Mouse (Mus musculus): ENCODE measurements at regions not wholly inside any gene's neighbourhood (a gene's known extent, or its start where the extent isn't known, plus 50 kb on each side); places are given as distances from the start of the nearest gene placed in this dataset.

DNA sequence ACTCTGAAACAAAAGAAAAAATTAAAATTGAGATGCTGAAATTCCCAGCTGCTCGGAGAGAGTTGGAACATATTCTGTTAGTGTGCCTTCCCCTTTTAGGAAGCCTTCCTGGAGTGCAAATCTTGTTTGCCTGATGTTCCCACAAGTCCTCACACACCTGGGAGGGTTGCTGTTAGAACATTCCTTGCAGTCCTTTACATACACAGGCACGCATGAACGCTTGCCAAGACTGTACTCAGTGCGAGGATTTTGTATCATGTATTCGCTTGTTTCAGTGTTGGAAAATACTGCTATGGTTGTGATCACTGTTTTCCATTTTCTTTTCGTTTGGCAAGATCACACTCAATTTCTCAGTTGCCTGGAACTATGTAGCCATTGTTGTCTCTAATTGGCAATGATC is 770.5 kb downstream of the Tmem114 start:
- DNase-seq (ENCODE audit: extremely low spot score, low read depth, low spot score), result no peak

GRCm38 (mm10) chr16:7649771-7650170 is 775.2 kb downstream of the Tmem114 start:
- no peak for DNase-seq (ENCODE audit: extremely low spot score, low read depth, low spot score)

GRCm38 (mm10) chr16:7647275-7647926 is 777.5 kb downstream of the Tmem114 start:
- no peak for DNase-seq (ENCODE audit: extremely low spot score, low read depth, low spot score)

- no peak for DNase-seq (ENCODE audit: extremely low spot score, low read depth, low spot score)
Observed at GRCm38 (mm10) chr16:7644363-7644762, 780.6 kb downstream of the Tmem114 start.

GRCm38 (mm10) chr16:7638955-7639755 is 785.8 kb downstream of the Tmem114 start:
- DNase-seq (ENCODE audit: extremely low spot score, low read depth, low spot score), result no peak

DNA sequence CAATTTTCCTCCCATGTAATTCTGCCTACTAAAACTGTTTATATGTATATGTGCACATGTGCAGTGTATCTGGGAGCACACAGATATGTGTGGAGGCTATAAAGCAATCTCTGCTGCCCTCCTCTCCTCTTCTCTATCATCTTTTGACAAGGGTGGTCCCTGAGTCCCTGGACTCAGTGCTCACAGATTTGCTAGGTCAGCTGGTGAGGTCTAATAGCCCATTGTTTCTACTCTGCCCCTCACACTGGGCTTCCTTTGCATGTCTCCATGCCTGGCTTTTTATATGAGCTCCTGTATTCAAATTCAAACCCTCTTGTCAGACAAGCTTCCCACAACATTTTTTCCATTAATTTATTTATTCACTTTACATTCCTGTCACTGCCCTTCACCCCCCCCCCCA is 786.9 kb downstream of the Tmem114 start:
- no peak for DNase-seq (ENCODE audit: extremely low spot score, low read depth, low spot score)

DNA sequence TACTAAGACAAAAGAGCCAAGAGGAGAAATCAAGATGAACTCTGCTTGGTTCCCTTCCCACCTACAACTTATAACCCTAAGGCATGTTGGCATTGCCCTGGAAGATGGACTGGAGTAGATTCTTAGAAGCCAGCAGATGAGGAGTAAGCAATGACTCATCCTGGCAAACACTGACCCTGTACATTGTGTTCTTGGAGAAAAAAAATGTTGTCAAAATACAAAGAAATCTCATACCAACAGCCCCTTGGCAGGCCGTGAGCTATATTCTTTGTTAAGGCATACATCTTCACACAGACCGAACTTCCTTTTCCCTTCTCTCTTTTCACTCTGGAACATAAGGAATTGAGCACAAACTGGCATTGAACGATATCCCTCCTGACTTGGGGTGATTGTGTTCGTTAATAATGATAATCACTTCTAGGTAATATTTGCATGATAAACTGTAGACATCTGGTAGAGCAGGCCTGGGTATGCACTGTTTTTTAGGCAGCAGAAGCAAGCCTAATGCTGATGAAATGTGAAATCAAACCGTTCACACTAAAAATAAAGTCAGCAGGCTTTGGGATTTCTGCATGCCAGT is 787.7 kb downstream of the Tmem114 start:
- no peak for DNase-seq (ENCODE audit: extremely low spot score, low read depth, low spot score)

- DNase-seq (ENCODE audit: extremely low spot score, low read depth, low spot score), result no peak
Observed at GRCm38 (mm10) chr16:7636326-7636725, 788.6 kb downstream of the Tmem114 start.

DNA sequence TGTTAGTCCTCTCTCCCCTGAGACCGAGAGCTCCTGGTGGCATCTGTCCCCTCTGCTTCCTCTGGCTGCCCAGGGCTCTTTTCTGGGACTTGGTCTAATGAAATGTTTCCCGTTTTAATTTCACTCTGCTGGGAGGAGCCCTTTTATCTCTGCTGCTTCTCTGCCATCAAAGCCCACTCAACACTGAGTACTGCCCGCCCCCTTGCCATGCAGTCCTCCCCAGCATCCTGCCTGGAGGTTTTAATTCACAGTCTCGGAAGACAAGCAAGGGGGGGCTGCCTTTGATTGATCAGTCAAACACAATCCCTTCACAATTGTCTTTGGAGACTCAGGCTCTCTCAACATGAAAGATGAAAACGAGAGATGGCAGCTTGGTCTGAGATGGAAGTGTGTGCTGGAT is 792.5 kb downstream of the Tmem114 start:
- DNase-seq (ENCODE audit: extremely low spot score, low read depth, low spot score), result no peak

GRCm38 (mm10) chr16:7628351-7628750 is 796.6 kb downstream of the Tmem114 start:
- no peak for DNase-seq (ENCODE audit: extremely low spot score, low read depth, low spot score)

- DNase-seq (ENCODE audit: extremely low spot score, low read depth, low spot score), result no peak
Observed at GRCm38 (mm10) chr16:7606602-7607001, 818.3 kb downstream of the Tmem114 start.

DNA sequence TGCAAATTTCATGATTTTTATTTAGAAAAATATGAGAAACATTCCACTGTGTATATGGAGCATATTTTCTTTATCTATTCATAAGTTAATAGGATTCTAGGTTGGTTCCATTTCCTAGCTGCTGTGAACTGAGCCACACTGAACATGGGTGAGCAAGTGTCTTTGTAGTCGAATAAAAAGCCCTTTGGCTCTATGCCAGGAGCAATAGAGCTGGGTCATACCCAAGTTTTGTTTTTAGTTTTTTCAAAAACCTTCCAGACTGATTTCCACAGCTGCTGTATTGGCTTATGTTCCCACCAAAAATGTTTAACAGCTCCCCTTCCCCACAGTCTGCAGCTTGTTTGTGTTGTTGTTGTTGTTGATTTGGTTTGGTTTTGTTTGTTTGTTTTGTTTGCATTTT is 822.5 kb downstream of the Tmem114 start:
- DNase-seq (ENCODE audit: extremely low spot score, low read depth, low spot score), result no peak

DNA sequence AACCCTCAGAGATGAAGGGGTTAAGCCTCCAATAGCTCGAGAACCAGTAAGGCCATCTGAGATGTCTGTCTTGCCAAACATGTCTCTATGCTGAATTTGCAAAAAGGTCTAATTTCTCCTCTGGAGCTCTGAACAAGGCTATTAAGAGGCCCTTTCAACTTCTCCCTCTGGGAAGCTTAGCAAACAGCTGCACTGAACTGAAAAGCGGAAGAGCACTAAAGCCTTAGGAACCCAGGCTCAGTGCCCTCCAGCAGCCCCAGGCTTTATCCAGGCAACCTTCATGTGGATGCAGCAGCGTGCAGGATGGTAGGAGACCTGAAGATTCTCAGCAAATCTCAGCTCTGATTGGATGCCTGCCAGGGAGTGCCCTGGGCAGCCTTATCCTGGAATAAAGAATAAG is 850.1 kb downstream of the Tmem114 start:
- DNase-seq (ENCODE audit: extremely low spot score, low read depth, low spot score), result no peak

- no peak for DNase-seq (ENCODE audit: extremely low spot score, low read depth, low spot score)
Observed at GRCm38 (mm10) chr16:7560841-7561240, 864.1 kb downstream of the Tmem114 start.

DNA sequence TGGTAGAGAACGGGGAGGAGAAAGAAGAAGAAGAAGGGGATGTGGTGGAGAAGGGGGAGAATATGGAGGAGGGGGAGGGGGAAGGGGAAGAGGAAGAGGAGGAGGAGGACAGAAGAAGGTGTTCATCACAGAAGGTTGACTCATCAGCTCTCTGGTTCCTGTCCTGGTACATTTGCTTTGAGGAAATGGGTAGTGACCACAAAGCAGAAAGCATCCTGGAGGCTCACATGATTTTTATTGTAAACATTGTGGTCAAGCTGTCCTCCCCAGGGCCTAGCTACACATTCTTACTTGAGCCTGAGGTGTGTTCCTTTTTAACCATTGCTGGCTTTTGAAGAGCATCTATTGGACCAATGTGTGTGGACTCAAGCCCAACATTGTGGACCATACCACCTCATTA is 865.8 kb downstream of the Tmem114 start:
- DNase-seq (ENCODE audit: extremely low spot score, low read depth, low spot score), result no peak

- no peak for DNase-seq (ENCODE audit: extremely low spot score, low read depth, low spot score)
Observed at GRCm38 (mm10) chr16:7558637-7559036, 866.3 kb downstream of the Tmem114 start.

- no peak for DNase-seq (ENCODE audit: extremely low spot score, low read depth, low spot score)
Observed at GRCm38 (mm10) chr16:7555911-7556310, 869.0 kb downstream of the Tmem114 start.

GRCm38 (mm10) chr16:7549568-7549967 is 875.4 kb downstream of the Tmem114 start:
- no peak for DNase-seq (ENCODE audit: extremely low spot score, low read depth, low spot score)

- DNase-seq (ENCODE audit: extremely low spot score, low read depth, low spot score), result no peak
Observed at GRCm38 (mm10) chr16:7544067-7544466, 880.9 kb downstream of the Tmem114 start.

DNA sequence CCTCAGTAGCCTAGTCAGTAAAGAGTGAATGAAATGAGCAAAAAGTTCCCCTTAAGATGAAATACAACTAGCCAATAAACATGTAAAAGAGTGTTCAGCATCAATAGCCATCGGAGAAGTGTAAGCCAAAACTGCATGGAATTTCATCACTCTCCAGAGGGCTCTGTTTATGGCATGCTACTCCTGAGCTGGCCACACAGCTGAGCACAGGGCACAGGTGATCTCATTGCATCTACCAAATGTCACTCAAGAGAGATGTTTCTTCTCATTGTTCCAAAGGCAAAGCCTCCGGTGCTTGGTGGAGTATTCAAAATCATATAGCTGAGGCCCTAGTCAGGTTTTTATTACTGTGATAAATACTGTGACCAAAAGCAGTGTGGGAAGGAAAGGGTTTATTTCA is 895.1 kb downstream of the Tmem114 start:
- no peak for DNase-seq (ENCODE audit: extremely low spot score, low read depth, low spot score)

DNA sequence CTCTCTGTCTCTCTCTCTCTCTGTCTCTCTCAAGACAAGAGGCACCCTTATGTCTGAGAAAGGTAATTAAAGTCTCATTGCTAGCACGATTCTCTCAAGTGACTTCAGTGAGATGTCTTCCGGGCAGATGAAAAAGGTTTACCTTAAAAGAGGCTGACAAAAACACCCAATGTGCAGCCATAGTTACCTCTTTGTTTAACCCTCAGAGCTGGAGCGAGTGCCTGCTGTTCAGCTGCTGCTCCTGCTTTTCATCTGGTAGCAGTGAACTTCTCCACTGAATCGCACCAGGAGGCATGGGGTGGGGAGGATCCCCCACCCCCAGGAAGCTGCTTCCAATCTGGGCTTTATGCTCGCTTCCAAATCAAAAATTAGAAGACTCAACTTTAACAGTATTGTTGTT is 896.0 kb downstream of the Tmem114 start:
- no peak for DNase-seq (ENCODE audit: extremely low spot score, low read depth, low spot score)
